Mouse (Mus musculus) frontal cortex, postnatal 36 days (tissue): ENCODE data around the gene Gpatch1.

Experiments used
- DNase-seq, 2 experiments: peaks; one replicate each; pipeline ENCODE4 v3.0.0; 2022; ENCODE audit warnings: low spot score in 2 of 2

The Gpatch1 gene

DNA sequence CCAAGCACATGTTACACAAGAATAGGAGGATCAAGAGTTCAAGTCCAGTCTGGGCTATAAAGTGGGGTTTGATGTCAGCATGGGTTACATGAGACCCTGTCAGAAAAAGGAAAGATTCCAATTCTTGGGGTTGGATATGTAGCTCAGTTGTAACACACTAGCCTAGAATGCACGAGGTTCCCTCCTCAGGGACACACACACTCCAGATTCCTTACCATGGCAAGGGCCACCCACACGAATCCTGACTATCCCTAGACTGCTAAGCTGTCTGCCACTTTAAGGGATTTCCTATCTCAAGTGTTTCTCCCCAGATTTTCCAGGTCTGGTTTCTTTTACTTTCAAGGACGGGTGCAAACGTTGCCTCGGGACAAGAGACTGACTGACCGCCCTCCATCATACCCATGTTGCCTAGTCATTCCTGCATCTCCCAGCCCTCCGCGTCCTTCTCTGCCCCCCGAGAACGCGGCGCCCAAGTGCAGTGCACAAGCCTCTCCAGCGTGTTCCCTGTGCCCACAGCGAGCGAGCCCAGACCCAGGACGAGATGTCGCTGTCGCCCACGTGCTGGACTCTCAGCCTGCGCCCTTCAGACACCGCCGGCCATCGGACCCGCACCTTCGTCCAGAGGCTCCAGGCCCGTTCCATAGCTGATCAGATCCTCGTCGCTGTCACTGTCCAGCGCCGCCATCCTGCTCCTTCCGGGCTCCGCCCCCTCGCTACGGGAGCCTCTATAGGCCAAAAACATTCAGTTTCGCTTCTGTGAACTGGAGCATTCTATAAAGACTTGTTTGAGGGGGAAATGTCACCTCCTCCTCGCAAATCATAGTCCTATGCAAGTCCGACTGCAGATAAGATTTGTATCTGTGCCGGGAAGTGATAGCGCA lies at the start of gene Gpatch1:
Gpatch1 (minus strand) TSS at position 712 of the 881 bp plus-strand sequence.
- DNase-seq: peak; percentile 96

DNA sequence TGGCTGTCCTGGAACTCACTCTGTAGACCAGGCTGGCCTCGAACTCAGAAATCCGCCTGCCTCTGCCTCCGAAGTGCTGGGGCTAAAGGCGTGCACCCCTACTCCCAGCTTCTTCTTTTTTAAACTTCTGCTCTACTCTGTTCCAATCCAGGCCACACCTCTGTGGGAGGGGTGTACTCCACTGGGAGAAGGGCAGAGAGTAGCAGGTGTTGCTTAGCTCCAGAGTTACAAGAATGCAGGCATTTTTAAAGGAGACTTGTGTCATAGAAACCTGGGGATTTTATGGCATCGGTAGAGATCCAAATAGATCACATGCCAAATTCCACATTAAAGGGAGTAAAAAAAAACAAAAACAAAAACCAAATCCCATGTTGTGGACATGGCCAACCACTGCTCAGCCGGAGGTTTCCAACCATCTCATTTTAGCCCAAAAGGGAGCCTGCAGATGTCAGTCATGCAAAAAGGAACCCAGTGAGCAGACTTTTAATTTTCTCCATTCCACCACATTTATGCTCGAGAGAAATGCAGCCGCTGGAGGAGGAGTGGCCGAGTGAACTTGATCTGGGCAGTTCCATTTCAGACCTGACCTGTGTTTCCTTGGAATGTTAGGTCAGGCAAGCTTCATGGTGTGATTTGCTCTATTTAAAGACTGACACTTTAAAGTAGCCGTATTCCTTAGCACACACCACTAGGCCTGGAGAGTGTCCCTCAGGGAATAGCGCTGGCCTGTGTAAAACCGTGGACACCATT lies 47.1 kb upstream of the Gpatch1 start:
- DNase-seq: no peak

DNA sequence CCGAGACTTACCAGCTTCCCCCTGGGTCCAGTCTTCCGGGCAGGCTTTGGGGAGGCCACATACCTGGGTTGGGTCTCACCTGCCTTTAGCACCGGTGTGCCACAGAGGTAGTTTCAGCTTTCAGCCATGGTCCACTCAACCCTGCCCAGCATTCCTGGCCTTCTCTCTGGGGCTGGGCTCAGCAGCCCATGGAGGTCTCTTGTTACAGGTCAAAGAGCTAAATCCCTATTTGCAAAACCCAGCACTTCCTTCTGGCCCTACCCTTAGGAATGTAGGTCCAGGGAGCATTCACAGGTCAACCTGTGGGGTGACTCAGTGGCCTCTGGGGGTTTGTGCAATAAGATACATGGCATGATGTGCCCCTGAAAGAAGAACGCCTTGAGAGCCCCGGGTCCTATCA lies 44.6 kb upstream of the Gpatch1 start:
- DNase-seq: no peak

DNA sequence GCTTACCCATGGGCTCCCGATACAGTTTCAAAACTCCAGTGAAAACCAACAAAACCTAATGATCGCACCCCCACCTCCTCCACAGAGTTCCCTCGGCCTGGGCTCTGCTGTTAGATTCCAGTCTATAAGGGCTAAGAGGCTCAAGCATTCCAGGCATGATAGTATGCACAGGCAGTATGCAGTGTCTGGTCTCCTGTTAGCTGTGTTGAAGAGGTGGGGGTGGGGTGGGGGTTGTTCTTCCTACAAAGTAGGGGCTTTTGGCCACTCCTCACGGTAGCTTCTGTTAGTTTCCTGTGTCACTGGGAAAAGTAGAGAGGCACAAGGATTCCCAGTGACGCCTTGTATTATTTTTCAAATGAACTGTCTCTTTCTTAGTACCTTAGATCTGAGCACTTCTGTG lies 44.0 kb upstream of the Gpatch1 start:
- DNase-seq: no peak

DNA sequence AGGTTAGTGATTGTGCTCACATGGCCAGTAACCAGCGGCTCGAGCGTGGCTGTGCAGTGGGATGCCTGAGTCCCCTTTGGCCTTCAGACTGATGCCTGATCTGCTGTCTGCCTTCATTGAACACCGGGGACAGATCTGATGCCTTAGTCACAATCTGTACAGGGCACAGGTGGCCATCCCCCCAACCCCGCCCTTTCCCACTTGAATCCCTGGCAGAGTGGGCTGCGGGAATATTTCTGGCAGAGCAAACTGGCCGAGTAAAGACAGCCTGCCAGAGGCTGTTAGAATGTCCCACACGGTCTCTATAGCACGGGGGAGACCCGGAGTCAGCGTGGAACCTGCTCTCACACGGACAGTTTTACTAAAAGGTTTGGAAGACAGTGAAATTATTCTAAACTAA lies 39.4 kb upstream of the Gpatch1 start:
- no peak for DNase-seq

DNA sequence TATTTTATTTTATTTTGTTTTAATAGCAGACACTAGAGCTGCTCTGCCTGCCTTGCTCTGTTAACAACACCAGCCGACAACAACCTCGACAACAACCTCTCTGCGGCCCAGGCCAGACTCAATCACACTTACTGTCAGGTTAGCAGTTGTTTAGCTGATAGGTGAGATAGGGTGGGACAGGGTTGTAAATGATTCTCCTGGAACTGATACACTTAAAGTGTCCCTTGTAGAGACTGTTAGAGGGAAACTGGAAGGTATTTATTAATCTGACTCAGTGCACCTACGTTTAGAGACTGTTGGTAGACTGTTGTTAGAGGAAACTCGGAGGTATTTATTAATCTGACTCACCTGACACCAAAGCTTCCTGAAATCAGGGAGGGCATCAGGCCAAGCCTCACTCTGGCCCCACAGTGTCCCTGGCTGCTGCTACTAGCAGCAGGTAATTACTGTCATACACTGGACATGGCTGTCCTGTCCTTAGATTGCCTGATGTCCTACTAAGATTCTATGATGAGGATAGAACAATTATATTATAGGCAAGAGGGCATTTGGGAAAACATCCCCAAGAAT lies 37.1 kb upstream of the Gpatch1 start:
- no peak for DNase-seq

DNA sequence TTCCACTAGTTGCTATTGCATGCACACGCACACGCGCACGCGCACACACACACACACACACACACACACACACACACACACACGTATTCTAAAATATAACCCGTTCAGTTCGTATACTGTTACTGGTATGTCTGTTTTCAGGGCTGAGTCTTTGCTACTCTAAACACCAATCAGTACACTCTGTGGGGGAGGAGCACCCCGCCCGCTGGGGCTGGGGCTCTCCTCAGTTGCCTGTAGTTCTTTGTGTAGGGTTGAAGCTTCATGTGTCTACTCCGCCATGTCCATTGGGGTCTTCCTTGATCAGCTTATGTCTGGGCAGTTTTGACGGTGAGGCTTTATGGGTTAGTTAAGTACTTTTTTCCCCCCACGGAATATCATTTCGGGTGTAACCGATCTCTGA lies 35.1 kb upstream of the Gpatch1 start:
- DNase-seq: no peak

DNA sequence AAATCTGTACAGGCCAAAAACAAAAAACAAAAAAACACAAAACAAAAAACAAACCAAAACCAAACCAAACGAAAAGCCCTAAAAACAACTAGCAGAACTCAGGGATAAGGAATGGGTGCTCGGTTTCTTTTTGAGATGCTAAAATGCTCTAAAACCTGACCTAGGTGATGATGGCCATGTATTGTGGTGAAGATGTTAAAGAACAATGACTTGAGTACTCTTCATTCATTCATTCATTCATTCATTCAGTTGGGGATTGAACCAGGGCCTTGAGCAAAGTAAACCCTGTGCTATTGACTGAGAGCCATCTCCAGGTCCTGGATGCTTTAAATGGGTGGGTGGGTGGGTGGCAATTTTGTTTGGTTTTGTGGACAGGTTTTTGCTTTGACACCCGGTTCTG lies 32.9 kb upstream of the Gpatch1 start:
- no peak for DNase-seq

DNA sequence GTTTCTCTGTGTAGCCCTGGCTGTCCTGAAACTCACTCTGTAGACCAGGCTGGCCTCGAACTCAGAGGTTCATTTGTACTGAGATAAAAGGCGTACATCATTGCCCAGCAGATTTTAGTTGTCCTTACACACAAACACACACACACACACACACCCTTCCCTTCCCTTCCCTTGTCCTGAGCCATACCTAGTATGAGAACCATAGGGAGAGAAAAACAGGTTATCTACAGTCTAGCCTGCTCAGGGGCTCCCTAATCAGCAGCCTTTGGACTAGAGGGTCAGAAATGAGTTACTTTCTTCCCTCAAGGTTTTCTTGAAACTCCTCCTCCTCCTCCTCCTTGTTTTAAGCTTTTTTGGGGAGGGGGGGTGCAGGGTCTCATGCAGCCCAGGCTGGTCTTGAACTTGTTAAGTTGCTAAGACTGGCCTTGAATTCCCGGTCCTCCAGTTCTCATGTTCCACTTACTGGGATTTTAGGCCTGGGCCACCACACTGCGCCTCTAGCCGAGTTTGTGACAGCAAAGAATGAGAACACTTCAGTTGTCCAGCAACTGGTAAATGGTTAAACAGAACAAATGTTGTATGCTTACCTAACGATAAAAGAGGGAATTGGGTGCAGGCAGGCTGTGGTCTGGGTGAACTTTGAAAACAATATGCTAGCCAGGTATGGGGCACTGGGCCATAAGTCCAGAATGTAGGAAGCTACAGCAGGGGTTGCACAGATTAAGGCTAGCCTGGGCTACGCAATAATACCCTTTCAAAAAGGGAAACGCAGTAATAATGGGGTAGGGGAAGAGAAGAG lies 31.8 kb upstream of the Gpatch1 start:
- DNase-seq: no peak

DNA sequence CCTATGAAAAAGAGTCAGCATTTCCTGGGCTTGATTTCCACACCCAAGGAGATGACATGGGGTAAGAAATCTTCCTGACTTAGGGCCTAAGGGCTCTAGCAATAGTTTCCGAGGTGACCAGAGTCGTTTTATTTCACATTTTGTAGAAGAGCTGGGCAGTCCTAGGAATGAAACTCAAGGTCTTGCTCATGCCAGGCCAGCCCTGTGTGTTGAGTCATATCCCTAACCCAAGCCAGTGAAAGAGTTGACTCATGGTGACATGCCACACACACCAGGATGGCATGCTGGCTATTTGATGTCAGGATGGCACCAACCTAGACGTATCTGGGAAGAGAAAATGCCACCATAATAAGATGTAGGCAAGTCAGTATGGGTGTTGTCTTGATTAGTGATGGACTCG lies 30.8 kb upstream of the Gpatch1 start:
- DNase-seq: no peak

DNA sequence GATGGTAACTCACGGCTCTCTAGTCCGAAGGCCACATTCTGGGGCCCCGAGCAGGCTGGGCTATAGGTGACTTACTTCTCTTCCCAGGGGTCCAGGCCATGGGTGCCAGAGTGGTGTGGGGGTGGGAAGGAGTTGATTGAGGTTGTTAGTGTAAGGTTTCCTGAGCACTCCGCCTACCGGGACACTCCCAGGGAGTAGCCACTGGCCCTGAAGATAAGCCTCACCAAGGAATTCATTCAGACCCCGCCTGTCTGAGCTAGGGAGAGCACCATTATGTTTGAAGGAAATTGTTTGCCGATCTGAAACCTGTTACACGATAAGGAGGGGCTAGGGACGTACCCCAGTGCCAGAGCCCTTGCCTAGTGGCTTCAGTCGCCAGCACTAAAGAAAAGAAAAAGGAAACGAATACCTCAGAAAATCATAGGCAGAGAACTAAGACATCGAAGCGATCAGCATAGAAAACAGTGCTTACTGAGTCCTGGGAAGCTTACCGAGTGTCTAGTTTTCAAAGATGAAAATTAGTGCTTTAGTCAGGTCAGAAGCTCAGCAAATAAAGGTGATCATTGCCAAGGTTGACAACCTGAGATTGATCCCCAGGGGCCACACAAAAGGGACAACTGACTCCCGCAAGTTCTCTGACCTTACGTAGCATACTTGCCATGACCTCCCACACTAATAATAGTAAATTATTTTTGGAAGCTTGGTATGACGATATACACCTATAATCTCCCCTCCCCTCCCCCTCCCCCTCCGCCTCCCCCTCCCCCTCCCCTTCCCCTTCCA lies 29.9 kb upstream of the Gpatch1 start:
- no peak for DNase-seq

DNA sequence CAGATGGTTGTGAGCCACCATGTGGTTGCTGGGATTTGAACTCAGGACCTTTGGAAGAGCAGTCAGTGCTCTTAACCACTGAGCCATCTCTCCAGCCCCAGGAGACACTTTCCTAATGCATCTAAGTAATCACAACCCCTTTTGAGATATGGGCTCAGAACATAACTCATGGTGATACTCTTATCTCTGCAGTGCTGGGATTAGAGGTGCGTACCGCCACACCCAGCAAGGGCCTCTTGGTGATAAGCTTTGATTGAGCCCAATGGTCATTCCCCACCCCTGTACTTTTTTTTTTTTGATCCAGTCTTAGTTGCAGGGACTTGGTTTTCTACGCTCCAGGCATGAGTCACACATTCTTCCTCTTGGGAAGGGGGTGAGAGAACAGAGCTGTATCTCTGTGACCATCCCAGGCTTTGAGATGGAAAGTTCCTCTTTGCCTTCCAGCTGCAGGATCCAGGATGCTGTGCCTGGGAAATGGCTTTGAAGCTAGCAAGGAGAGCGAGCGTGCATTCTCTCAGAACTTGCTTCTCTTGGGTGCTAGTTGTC lies 26.6 kb upstream of the Gpatch1 start:
- no peak for DNase-seq

DNA sequence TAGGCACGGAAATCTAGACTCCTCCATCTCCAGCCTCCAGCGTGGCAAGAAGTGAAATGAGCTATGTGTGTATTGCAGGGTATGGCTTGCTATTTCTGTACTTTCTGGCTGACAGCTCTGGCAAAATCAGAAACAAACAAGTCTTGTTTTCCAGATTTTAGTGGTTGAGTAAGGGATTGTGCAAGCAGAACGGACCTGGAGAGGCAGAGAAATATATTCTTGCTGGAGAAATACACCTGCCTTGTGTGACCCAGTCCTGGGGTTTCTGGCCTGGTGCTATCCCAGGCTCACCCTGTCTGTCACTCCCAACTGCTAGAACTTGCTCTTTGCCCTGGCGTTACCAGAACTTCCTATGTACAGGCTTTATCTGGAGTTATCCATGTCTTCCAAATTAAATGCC lies 24.3 kb upstream of the Gpatch1 start:
- peak; percentile 12 to 14 for DNase-seq

DNA sequence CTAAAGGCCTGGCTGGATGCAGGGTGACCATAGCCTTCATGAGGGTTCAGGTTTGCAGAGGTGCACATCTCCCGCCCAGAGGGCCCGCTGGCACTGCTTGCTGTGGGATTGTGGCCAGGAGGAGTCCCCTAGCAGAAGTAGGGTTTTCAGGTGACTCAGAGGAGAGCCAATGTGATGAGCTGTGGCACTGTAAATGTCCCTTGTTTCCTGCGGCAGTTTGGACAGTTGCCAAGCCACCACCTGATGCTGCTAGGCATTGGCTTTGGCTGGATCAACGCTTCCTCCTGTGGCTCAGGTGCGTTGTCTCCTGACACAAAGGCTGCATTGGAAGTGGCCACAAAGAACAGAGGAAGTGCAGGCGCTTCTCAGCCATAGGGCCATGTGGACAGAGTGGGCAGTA lies 23.0 kb upstream of the Gpatch1 start:
- DNase-seq: no peak

DNA sequence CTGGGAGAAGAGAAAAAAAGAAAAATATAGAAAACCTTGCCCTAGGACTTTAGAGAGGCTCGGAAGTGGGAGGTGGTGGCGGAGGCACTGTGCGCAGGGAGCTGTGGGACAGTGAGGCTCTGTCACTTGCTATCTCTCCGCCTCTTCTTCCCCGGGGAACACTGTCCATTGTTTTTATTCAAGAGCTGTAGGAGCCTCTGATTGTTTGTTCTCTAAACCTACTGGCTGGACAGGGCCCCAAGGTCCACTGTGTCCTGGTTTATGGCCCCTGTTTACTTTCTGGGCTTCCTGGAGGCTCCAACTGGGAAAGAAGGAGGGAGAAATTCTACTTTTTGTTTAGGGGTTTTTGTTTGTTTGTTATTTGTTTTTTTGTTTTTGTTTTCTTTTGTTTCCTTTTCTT lies 22.0 kb upstream of the Gpatch1 start:
- DNase-seq: no peak

DNA sequence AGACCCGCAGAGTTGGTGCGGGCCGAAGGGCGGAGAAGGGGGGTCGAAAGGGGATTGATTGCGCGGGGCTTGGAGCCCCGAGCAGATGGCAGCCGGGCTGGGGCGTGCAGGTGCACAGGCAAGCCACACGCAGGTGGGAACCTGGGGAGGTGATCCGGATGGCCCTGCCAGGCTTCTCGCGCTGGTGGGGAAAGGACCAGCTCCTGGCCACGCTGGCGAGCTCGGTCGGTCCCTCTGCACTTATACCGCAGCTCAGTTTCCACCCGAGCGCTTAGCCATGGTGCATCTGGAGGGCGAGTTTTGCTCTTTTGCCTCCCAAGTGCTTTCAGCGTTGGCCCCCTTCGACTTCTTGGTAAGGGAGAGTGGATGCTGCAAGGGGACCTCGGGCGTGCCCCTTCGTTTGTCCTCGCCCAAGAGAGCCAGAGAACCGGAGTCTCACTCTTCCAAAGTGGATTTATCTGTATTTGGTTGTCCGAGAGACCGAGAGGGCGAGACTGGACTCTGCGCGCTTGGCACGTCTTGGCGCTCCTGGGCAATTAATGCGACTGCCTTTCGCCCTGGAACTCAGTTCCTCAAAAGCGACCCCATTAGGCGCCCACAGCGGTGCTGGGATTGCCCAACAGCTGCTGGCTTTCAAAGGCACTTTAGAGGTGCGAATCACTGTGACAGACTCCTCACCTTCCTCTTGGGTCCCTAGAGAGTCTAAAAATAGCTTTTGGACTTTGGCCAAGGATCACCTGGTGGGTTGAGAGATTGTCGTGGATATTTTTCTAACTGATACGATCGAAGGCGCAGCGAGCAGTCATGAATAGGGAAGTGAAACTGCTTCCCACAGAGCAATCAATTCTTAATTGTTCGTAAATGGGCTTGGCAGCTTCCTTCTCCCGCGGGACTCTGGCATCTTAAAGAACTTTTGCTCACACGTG lies 16.6 kb upstream of the Gpatch1 start:
- peak; percentile 11 to 16 for DNase-seq

DNA sequence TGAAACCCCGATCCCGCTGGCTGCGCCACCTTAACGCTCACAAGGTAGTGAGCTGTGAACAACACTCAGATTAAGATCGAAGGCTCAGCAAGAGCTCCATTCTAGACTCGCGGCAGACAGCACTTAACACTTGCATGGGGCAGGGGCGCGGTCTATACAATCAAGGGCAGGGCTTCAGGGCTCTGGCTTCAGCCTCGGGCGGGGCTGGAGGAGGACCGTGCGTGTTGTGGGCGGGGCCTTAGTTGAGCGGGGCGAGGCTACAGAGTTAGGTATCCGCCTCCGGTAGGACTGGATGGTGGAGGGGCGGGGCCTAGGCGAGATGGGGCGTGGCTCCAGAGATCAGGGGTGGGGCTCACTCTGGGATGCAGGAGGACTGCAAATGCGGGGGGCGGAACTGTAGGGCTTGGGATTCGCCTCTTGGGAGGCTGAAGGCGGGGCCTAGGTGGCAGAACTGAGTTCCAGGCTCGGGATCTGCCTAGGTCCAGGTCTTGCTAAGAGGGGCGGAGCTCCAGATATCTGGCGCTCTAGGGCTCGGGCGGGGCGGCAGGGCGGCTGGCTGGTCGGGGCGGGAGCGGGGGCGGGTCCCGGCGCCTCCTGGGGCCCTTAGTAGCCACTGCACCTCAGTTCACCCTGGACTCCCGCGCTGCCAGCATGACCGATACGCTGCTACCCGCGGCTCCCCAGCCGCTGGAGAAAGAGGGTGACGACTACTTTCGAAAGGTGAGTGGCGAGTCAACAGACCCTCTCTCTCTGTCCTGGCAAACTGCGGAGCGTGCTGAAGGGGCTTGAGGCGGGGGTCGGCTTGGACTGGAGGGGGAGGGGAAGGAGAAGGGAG lies 15.7 kb upstream of the Gpatch1 start, which contains the start of gene Rhpn2:
Rhpn2 (plus strand) TSS at position 479 of the 835 bp plus-strand sequence.
- peak; percentile 99 for DNase-seq

DNA sequence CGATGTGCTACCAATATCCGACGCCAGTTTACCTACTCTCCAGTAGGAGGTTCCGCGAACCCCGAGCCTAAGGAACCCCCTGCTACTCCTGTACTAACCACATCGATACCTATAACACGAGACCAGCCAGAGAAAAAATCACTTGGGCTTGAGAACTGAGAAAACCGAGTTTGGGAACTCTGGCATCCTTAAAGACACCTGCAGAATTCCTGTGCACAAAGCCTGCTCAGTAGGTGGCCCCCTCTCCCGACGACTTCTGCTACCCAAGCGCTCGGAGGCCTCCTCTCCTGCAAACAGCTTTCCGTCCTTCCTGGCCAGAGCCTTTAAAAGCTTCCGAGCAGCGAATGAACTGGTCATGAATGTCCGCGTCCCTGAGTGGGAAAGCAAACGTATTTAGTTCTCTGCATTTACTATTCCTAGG lies 15.0 kb upstream of the Gpatch1 start:
- DNase-seq: no peak

DNA sequence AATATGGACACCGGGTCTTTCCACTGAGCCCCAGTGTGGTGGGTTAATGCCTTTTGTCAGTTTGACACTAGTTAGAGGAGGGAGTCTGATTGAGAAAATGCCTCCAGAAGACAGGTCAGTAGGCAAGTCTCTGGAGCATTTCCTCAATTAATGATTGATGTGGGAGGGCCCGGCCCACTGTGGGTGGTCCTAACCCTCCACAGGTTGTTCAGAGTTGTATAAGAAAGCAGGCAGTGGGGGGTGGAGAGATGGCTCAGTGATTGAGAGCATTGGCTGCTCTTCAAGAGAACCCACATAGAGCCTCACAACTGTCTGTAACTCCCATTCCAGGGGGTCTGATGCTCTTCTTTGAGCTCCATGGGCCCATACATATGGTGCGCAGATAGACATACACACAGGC lies 13.3 kb upstream of the Gpatch1 start:
- DNase-seq: no peak
